Mouse (Mus musculus) liver, embryonic 16.5 days (tissue): Measurements from ENCODE around the gene Drg1. TPM values are rescaled to one million over a fixed set of nuclear protein-coding genes. Genes with fewer than 3 reads are reported as not detected.

Experiments used
- ATAC-seq: fragments of 200-750 bp; cut with Nextera tagmentation; 2 replicates; pipeline ENCODE4 v1.8.0; 2017; ENCODE audit warnings: low read depth, mild to moderate bottlenecking, moderate number of reproducible peaks, moderate library complexity
- H3K27ac ChIP-seq: fragments of 300-500 bp; sonication (generic); 2 replicates; pipeline ENCODE4 v1.5.1; 2014; ENCODE audit warnings: mild to moderate bottlenecking, low read length
- H3K27me3 ChIP-seq: fragments of 300-500 bp; sonication (generic); 2 replicates; pipeline ENCODE4 v1.6.1; 2014; ENCODE audit warnings: low read depth, low read length, mixed read lengths; ENCODE audit not compliant: control insufficient read depth, insufficient read depth
- H3K36me3 ChIP-seq: fragments of 300-500 bp; sonication (generic); 2 replicates; pipeline ENCODE4 v1.6.1; 2014; ENCODE audit warnings: mild to moderate bottlenecking; ENCODE audit not compliant: control insufficient read depth, insufficient read depth
- H3K4me1 ChIP-seq: fragments of 300-500 bp; sonication (generic); 2 replicates; pipeline ENCODE4 v1.6.1; 2014; ENCODE audit warnings: low read depth, low read length, mixed read lengths; ENCODE audit not compliant: control insufficient read depth
- H3K4me2 ChIP-seq: fragments of 300-500 bp; sonication (generic); 2 replicates; pipeline ENCODE4 v1.6.1; 2014; ENCODE audit warnings: low read depth, low read length, mixed read lengths
- H3K4me3 ChIP-seq: fragments of 300-500 bp; sonication (generic); 2 replicates; pipeline ENCODE4 v1.5.1; 2014; ENCODE audit warnings: low read depth, mild to moderate bottlenecking, low read length
- H3K9ac ChIP-seq: fragments of 300-500 bp; sonication (generic); 2 replicates; pipeline ENCODE4 v1.6.1; 2014; ENCODE audit warnings: low read depth, low read length
- H3K9me3 ChIP-seq: fragments of 300-500 bp; sonication (generic); replicated peaks from 2 replicates; pipeline ENCODE4 v1.6.1; 2016; ENCODE audit warnings: low read length; ENCODE audit not compliant: control insufficient read depth
- WGBS: fragments of 180-500 bp; shearing (Covaris S2); extraction: QIAGEN DNeasy Blood & Tissue Kit; methylation state at CpG from one replicate; pipeline ENCODE4 v1.1.7; 2014; ENCODE audit not compliant: insufficient replicate concordance; 5-methylcytosine and 5-hydroxymethylcytosine counted together
- polyA plus RNA-seq: library from polyadenylated mRNA; unstranded; fragments of >200 nt; fragmentation: Nextera tagmentation; extraction: Ambion mirVana; gene quantifications from 2 replicates; pipeline ENCODE4 v1.2.1, GENCODE M21; 2015

Drg1 gene
- polyA plus RNA-seq, 1 experiment from 2014 or later: 91.6 TPM

DNA sequence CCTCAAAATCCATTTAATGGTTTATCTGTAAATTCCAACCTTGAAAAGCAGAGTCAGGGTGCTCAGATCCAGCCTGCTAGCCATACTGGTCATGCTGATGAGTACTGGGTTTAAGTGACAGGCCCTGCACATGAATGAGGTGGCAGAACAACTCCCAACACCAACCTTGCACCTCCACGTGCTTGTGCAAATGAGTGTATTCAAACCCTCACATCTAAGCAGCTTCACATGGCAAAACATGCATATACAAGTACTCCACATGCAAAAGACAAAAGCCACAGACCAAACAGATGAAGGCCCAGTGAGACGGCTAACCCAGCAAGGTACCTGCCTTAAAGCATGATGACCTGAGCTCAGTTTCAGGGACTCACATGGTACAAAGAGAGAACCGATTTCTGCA, 19.7 kb upstream of the Drg1 start:
- ATAC-seq: no peak
- Histone ChIP-seq H3K4me3 (no peak overlapping the region), H3K4me1 (peaks cover 10% of the 10 kb centered on the region), H3K36me3 (no peaks in the 10 kb centered on the region), H3K9me3 (no peaks in the 10 kb centered on the region; the same call in 1 of the 2 replicates), H3K27me3 (no peaks in the 10 kb centered on the region), H3K4me2 (no peak overlapping the region), H3K27ac (no peak overlapping the region), H3K9ac (no peak overlapping the region)
- WGBS: 67% methylated on average over 3 of the region's 3 CpGs

DNA sequence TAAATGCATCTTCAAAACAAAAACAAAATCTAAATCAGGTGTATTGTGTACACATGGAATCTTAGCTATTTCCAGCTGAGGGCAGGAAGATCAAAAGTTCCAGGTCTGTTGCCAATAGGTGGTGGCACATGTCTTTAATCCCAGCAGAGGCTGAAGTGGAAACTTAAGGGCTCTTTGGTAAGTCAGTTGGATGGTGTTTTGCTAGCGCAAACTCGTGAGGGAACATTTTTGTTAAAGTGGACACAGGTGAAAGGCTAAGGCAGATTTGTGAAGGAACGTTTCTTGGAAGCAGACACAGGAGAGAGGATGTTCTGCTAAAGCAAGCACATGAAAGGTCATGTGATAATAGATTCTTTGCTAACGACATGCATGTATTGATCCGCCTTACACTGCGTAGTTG, 17.4 kb upstream of the Drg1 start:
- no peak overlapping the region for H3K27ac ChIP-seq
- WGBS: 78% methylated on average over 6 of the region's 6 CpGs
- no peaks in the 10 kb centered on the region; the same call in 1 of the 2 replicates for H3K9me3 ChIP-seq
- no peaks in the 10 kb centered on the region for H3K27me3 ChIP-seq
- ATAC-seq: no peak
- H3K36me3 ChIP-seq: no peaks in the 10 kb centered on the region
- H3K4me1 ChIP-seq: peaks cover 7% of the 10 kb centered on the region
- H3K9ac ChIP-seq: no peak overlapping the region
- H3K4me2 ChIP-seq: no peak overlapping the region
- no peak overlapping the region for H3K4me3 ChIP-seq

- no peak overlapping the region for H3K27ac ChIP-seq
- no peaks in the 10 kb centered on the region for H3K27me3 ChIP-seq
- no peak overlapping the region for H3K4me3 ChIP-seq
- H3K9ac ChIP-seq: no peak overlapping the region
- no peaks in the 10 kb centered on the region for H3K36me3 ChIP-seq
- no peaks in the 10 kb centered on the region; the same call in 1 of the 2 replicates for H3K9me3 ChIP-seq
- H3K4me2 ChIP-seq: no peak overlapping the region
- WGBS: 70% methylated on average over 6 of the region's 6 CpGs
- ATAC-seq: no peak
- H3K4me1 ChIP-seq: peaks cover 1% of the 10 kb centered on the region
Observed at GRCm38 (mm10) chr11:3282887-3283286, 16.7 kb upstream of the Drg1 start.

GRCm38 (mm10) chr11:3279729-3280128, 13.5 kb upstream of the Drg1 start:
- Histone ChIP-seq H3K36me3 (no peaks in the 10 kb centered on the region), H3K4me1 (no peaks in the 10 kb centered on the region), H3K27me3 (no peaks in the 10 kb centered on the region), H3K4me2 (no peak overlapping the region), H3K27ac (no peak overlapping the region), H3K9ac (no peak overlapping the region), H3K4me3 (no peak overlapping the region), H3K9me3 (no peaks in the 10 kb centered on the region; the same call in 1 of the 2 replicates)
- ATAC-seq: no peak
- WGBS: 39% methylated on average over 2 of the region's 2 CpGs

DNA sequence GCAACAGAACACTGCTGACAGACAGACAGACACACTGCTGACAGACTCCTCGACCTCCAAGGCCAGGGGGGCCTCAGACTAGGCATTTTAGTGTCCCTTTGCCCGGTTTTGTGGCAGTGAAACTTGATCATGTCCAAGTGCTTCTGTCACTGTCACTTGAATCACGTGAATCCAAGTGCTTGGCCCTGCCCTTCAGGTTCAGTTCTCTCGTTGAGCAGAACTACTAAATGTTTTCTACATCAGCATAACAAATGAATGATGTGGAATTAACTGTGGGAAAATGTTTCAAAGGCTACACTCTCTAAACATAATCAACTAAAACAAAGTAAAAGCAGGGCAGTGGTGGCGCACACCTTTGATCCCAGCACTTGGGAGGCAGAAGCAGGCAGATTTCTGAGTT, 12.1 kb upstream of the Drg1 start:
- Histone ChIP-seq H3K36me3 (no peaks in the 10 kb centered on the region), H3K9me3 (no peaks in the 10 kb centered on the region; the same call in 1 of the 2 replicates), H3K4me1 (no peaks in the 10 kb centered on the region), H3K4me2 (no peak overlapping the region), H3K4me3 (no peak overlapping the region), H3K9ac (no peak overlapping the region), H3K27ac (no peak overlapping the region), H3K27me3 (no peaks in the 10 kb centered on the region)
- WGBS: 58% methylated on average over 5 of the region's 5 CpGs
- ATAC-seq: no peak

DNA sequence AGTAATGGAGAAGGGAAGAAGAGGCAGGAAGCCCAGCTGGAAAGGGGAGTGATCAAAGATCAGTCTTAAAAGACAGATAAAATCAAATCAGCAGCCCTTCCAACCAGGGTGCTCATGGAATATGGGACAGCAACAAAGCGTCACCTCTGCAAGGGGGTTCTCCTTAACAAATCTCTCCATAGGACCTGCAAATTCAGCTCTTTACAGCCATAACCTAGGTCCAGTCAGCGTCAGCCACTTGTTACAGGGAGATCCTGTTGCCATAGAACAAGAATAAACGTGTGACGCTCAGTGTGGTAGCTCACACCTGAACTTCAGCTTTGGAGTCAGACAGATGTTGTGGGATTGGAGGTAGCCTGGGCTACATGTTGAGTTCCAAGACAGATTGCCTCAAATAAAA, 3.0 kb upstream of the Drg1 start:
- Histone ChIP-seq H3K36me3 (no peaks in the 10 kb centered on the region), H3K4me1 (peaks cover 14% of the 10 kb centered on the region), H3K9ac (no peak overlapping the region), H3K4me3 (no peak overlapping the region), H3K9me3 (no peaks in the 10 kb centered on the region), H3K27ac (no peak overlapping the region), H3K4me2 (no peak overlapping the region), H3K27me3 (no peaks in the 10 kb centered on the region)
- ATAC-seq: no peak
- WGBS: 62% methylated on average over 4 of the region's 4 CpGs

DNA sequence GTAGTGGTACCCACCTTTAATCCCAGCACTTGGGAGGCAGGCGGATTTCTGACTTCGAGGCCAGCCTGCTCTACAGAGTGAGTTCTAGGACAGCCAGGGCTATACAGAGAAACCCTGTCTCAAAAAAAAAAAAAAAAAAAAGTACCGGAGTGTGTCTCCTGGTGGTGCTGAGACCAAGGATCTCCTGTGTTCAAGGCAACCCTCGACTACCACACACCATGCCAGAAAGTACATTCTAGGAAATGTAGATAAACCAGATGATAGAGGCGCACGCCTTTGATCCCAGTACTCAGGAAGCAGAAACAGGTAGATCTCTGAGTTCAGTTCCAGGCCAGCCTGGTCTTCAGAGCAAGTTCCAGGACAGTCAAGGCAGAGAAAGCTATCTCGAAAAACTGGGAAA, 918 bp upstream of the Drg1 start:
- Histone ChIP-seq H3K27me3 (no peaks in the 10 kb centered on the region), H3K4me3 (peak overlapping the region; percentile 97), H3K9me3 (no peaks in the 10 kb centered on the region), H3K27ac (no peak overlapping the region), H3K4me2 (peak overlapping the region; percentile 65), H3K9ac (peak overlapping the region; percentile 99), H3K4me1 (peaks cover 14% of the 10 kb centered on the region), H3K36me3 (peaks cover 6% of the 10 kb centered on the region)
- WGBS: 30% methylated on average over 7 of the region's 7 CpGs
- ATAC-seq: no peak

- Histone ChIP-seq H3K27me3 (no peaks in the 10 kb centered on the region), H3K27ac (peak overlapping the region; percentile 88), H3K36me3 (peaks cover 15% of the 10 kb centered on the region), H3K4me2 (peak overlapping the region; percentile 65), H3K4me1 (peaks cover 14% of the 10 kb centered on the region), H3K4me3 (peak overlapping the region; percentile 97), H3K9me3 (no peaks in the 10 kb centered on the region), H3K9ac (peak overlapping the region; percentile 99)
- ATAC-seq: no peak
- under 1% methylated on average over 26 of the region's 26 CpGs for WGBS
Observed at GRCm38 (mm10) chr11:3265291-3266078, 730 bp downstream of the Drg1 start.

DNA sequence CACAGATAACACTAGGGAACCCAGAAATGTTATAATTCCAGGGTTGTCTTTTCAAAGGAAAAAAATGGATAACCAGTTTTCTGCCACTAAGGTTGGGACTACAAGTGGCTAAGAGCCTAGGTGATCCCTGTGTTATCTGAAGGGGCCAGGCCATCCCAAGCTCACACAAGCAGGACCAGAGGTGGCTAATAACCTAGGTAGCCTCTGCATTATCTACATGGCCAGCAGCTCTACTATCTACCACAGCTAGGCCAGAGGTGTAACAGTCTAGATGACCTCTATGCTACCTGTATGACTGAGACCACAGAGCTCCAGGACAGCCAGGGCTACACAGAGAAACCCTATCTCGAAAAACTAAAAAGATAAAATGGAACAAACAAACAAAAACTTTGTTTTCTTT, 6.7 kb downstream of the Drg1 start:
- 50% methylated on average over 1 of the region's 1 CpGs for WGBS
- no peaks in the 10 kb centered on the region for H3K9me3 ChIP-seq
- H3K9ac ChIP-seq: no peak overlapping the region
- no peak overlapping the region for H3K4me3 ChIP-seq
- H3K4me2 ChIP-seq: no peak overlapping the region
- H3K27me3 ChIP-seq: no peaks in the 10 kb centered on the region
- peaks cover 37% of the 10 kb centered on the region for H3K36me3 ChIP-seq
- ATAC-seq: peak; percentile 41
- H3K4me1 ChIP-seq: no peaks in the 10 kb centered on the region
- H3K27ac ChIP-seq: no peak overlapping the region
